Comparison of ENCODE assay signal across 8 mouse cellular contexts in genomic region chr10:88380002-88380401, GRCm38 (mm10). TPM values are rescaled to one million over a fixed set of nuclear protein-coding genes. Genes with fewer than 3 reads are reported as not detected.
A peak's percentile ranks its signal among the peaks of the same experiment; 100 is the strongest.
DNase-seq lines count a peak whose midpoint lies in the region; ATAC-seq and TF ChIP-seq lines count a peak whose summit lies in the region.

No protein-coding gene starts in this region.

- peak; percentile 50 for DNase-seq in right cerebral cortex, adult 18-20 months
- DNase-seq in right cerebral cortex, postnatal 4 days, result no peak
- DNase-seq in midbrain, embryonic 14.5 days, result peak; percentile 46
- no peak for DNase-seq in natural killer cell, adult 2 months (ENCODE audit: low spot score in 2 of 2)

- no peak for TF ChIP-seq CTCF in bone marrow macrophage, adult 2 months (IDR thresholded peaks at IDR 0.05; ENCODE audit: low read depth, low read length)

- TF ChIP-seq POLR2A in bone marrow macrophage, adult 2 months (IDR thresholded peaks at IDR 0.05; ENCODE audit: borderline replicate concordance, low read depth, low read length), result no peak

- H3K9ac ChIP-seq in forebrain, embryonic 13.5 days, result peak overlapping the region; percentile 88
- H3K9ac ChIP-seq in hindbrain, embryonic 15.5 days, result peak overlapping the region; percentile 90
- H3K9ac ChIP-seq in limb, embryonic 15.5 days, result peak overlapping the region; percentile 63; the same call in 1 of the 2 replicates
- H3K9ac ChIP-seq in midbrain, embryonic 14.5 days (replicated peaks; ENCODE audit: low read length), result peak overlapping the region; percentile 82

- H3K9me3 ChIP-seq in forebrain, embryonic 13.5 days (replicated peaks), result no peaks in the 10 kb centered on the region
- H3K9me3 ChIP-seq in hindbrain, embryonic 15.5 days, result no peaks in the 10 kb centered on the region
- no peaks in the 10 kb centered on the region for H3K9me3 ChIP-seq in limb, embryonic 15.5 days
- no peaks in the 10 kb centered on the region for H3K9me3 ChIP-seq in midbrain, embryonic 14.5 days (ENCODE audit: control insufficient read depth, low read length)

- H3K36me3 ChIP-seq in forebrain, embryonic 13.5 days (ENCODE audit: poor library complexity, severe bottlenecking), result no peaks in the 10 kb centered on the region
- no peaks in the 10 kb centered on the region for H3K36me3 ChIP-seq in hindbrain, embryonic 15.5 days
- no peaks in the 10 kb centered on the region for H3K36me3 ChIP-seq in limb, embryonic 15.5 days
- no peaks in the 10 kb centered on the region for H3K36me3 ChIP-seq in midbrain, embryonic 14.5 days (ENCODE audit: control insufficient read depth, insufficient read depth, low read length)

- peak; percentile 40 for ATAC-seq in forebrain, embryonic 13.5 days
- ATAC-seq in hindbrain, embryonic 15.5 days (ENCODE audit: low FRiP score, low read depth), result peak; percentile 37; the same call in 1 of the 2 replicates
- no peak for ATAC-seq in limb, embryonic 15.5 days (ENCODE audit: insufficient number of reproducible peaks, low FRiP score, low TSS enrichment, low read depth)
- ATAC-seq in midbrain, embryonic 14.5 days (ENCODE audit: low FRiP score, low TSS enrichment), result no peak

- WGBS in forebrain, embryonic 13.5 days, result 0% methylated on average over 11 of the region's 11 CpGs
- WGBS in hindbrain, embryonic 15.5 days, result 0% methylated on average over 11 of the region's 11 CpGs
- WGBS in limb, embryonic 15.5 days, result 2% methylated on average over 11 of the region's 11 CpGs
- 3% methylated on average over 11 of the region's 11 CpGs for WGBS in midbrain, embryonic 14.5 days

- H3K27ac ChIP-seq in bone marrow macrophage, adult 2 months (ENCODE audit: insufficient read depth, low read depth, low read length), result peak overlapping the region; percentile 50
- peak overlapping the region; percentile 75; the same call in 1 of the 2 replicates for H3K27ac ChIP-seq in forebrain, embryonic 13.5 days
- H3K27ac ChIP-seq in hindbrain, embryonic 15.5 days (replicated peaks), result peak overlapping the region; percentile 91
- no peak overlapping the region for H3K27ac ChIP-seq in limb, embryonic 15.5 days
- H3K27ac ChIP-seq in midbrain, embryonic 14.5 days (replicated peaks; ENCODE audit: low read depth, low read length), result peak overlapping the region; percentile 83

- no peaks in the 10 kb centered on the region for H3K27me3 ChIP-seq in forebrain, embryonic 13.5 days
- H3K27me3 ChIP-seq in hindbrain, embryonic 15.5 days, result no peaks in the 10 kb centered on the region
- no peaks in the 10 kb centered on the region for H3K27me3 ChIP-seq in limb, embryonic 15.5 days
- H3K27me3 ChIP-seq in midbrain, embryonic 14.5 days (ENCODE audit: control insufficient read depth, insufficient read depth, low read length), result no peaks in the 10 kb centered on the region

- peak overlapping the region; percentile 86 for H3K4me2 ChIP-seq in forebrain, embryonic 13.5 days
- H3K4me2 ChIP-seq in hindbrain, embryonic 15.5 days, result peak overlapping the region; percentile 81
- H3K4me2 ChIP-seq in limb, embryonic 15.5 days, result peak overlapping the region; percentile 89
- peak overlapping the region; percentile 76 for H3K4me2 ChIP-seq in midbrain, embryonic 14.5 days (ENCODE audit: low read length)

- peaks cover 40% of the 10 kb centered on the region for H3K4me1 ChIP-seq in bone marrow macrophage, adult 2 months (ENCODE audit: control insufficient read depth, insufficient read depth, low read length)
- H3K4me1 ChIP-seq in forebrain, embryonic 13.5 days, result peaks cover 19% of the 10 kb centered on the region
- H3K4me1 ChIP-seq in hindbrain, embryonic 15.5 days (replicated peaks), result peaks cover 22% of the 10 kb centered on the region
- H3K4me1 ChIP-seq in limb, embryonic 15.5 days, result peaks cover 18% of the 10 kb centered on the region
- H3K4me1 ChIP-seq in midbrain, embryonic 14.5 days (ENCODE audit: control insufficient read depth, insufficient read depth, low read length), result peaks cover 15% of the 10 kb centered on the region; the same call in 1 of the 2 replicates

- peak overlapping the region; percentile 73 for H3K4me3 ChIP-seq in bone marrow macrophage, adult 2 months (ENCODE audit: insufficient read depth, low read length)
- peak overlapping the region; percentile 76 for H3K4me3 ChIP-seq in forebrain, embryonic 13.5 days
- peak overlapping the region; percentile 95 for H3K4me3 ChIP-seq in hindbrain, embryonic 15.5 days
- peak overlapping the region; percentile 86 for H3K4me3 ChIP-seq in limb, embryonic 15.5 days
- peak overlapping the region; percentile 78 for H3K4me3 ChIP-seq in midbrain, embryonic 14.5 days (replicated peaks; ENCODE audit: low read depth, low read length)

RNA-seq across cellular contexts. Expression of gene Gnptab, which starts 1.1 kb away (rescaled TPM):
- polyA plus RNA-seq in bone marrow macrophage, adult 2 months (2012; ENCODE audit: insufficient read depth, insufficient read length, missing spikeins), result 22.9 and 26.8 TPM in 2 replicates
- polyA plus RNA-seq in forebrain, embryonic 13.5 days (2015; fragmentation: Nextera tagmentation; extraction: Ambion mirVana), result 9.8 and 10.3 TPM in 2 replicates
- 21.9 and 24.0 TPM in 2 replicates for polyA plus RNA-seq in hindbrain, embryonic 15.5 days (2015; fragmentation: Nextera tagmentation; extraction: Ambion mirVana)
- 8.6 and 9.1 TPM in 2 replicates for polyA plus RNA-seq in limb, embryonic 15.5 days (2015; fragmentation: Nextera tagmentation; extraction: Ambion mirVana)
- 18.1 and 20.0 TPM in 2 replicates for polyA plus RNA-seq in midbrain, embryonic 14.5 days (2014; fragmentation: Nextera tagmentation; extraction: Ambion mirVana)

RNA-seq across cellular contexts. Expression of gene Dram1, which starts 1.1 kb away (rescaled TPM):
- 76.0 and 77.0 TPM in 2 replicates for polyA plus RNA-seq in bone marrow macrophage, adult 2 months (2012; ENCODE audit: insufficient read depth, insufficient read length, missing spikeins)
- 0.19 and 0.39 TPM in 2 replicates for polyA plus RNA-seq in forebrain, embryonic 13.5 days (2015; fragmentation: Nextera tagmentation; extraction: Ambion mirVana)
- polyA plus RNA-seq in hindbrain, embryonic 15.5 days (2015; fragmentation: Nextera tagmentation; extraction: Ambion mirVana), result 0.53 and 0.97 TPM in 2 replicates
- 1.5 and 2.5 TPM in 2 replicates for polyA plus RNA-seq in limb, embryonic 15.5 days (2015; fragmentation: Nextera tagmentation; extraction: Ambion mirVana)
- polyA plus RNA-seq in midbrain, embryonic 14.5 days (2014; fragmentation: Nextera tagmentation; extraction: Ambion mirVana), result 0.18 and 0.50 TPM in 2 replicates

Comparison
In these comparisons a context has a peak if more than half of its experiments do, and no peak if none do; other contexts are left out.
1. DNase-seq: peak in right cerebral cortex, adult 18-20 months (single experiment) and midbrain, embryonic 14.5 days (single experiment); none in right cerebral cortex, postnatal 4 days (single experiment) and natural killer cell, adult 2 months (0 of 2).
2. ATAC-seq: peak in forebrain, embryonic 13.5 days (single experiment) and hindbrain, embryonic 15.5 days (single experiment); none in limb, embryonic 15.5 days (single experiment) and midbrain, embryonic 14.5 days (single experiment).
3. RNA of gene Dram1, which starts 1.1 kb away (polyA plus RNA-seq): 76.0 to 77.0 TPM in bone marrow macrophage, adult 2 months; 1.5 to 2.5 TPM in limb, embryonic 15.5 days, 0.53 to 0.97 TPM in hindbrain, embryonic 15.5 days, 0.18 to 0.50 TPM in midbrain, embryonic 14.5 days and 0.19 to 0.39 TPM in forebrain, embryonic 13.5 days; every median in the first group is over 10 times any median in the second.
4. Peak in every context shown above with its lines, with median percentiles within 50 percentile points of each other: H3K4me3 ChIP-seq, H3K4me2 ChIP-seq and H3K9ac ChIP-seq.